Mouse (Mus musculus) retina, postnatal 1 day (tissue): ENCODE results near the gene Mrrf.
A peak's percentile ranks its signal among the peaks of the same experiment; 100 is the strongest.
"Not testable (repeated sequence)": the region's sequence is repeated elsewhere in the genome, so short reads cannot be mapped to it uniquely, and the experiment has no call there.

Experiments used
- DNase-seq: peaks from one replicate; pipeline ENCODE4 v3.0.0-alpha.2; 2012

Mrrf gene

GRCm38 (mm10) chr2:36135887-36136286, 302 bp upstream of the Mrrf start:
- no peak for DNase-seq

GRCm38 (mm10) chr2:36139096-36139495, 2.9 kb downstream of the Mrrf start:
- no peak for DNase-seq

GRCm38 (mm10) chr2:36148876-36149365, 12.7 kb downstream of the Mrrf start:
- no peak for DNase-seq

GRCm38 (mm10) chr2:36152401-36152800, 16.2 kb downstream of the Mrrf start:
- DNase-seq: not testable (repeated sequence)

GRCm38 (mm10) chr2:36157461-36157860, 21.3 kb downstream of the Mrrf start:
- DNase-seq: no peak

GRCm38 (mm10) chr2:36159336-36159735, 23.1 kb downstream of the Mrrf start:
- no peak for DNase-seq

GRCm38 (mm10) chr2:36167990-36168618, 31.9 kb downstream of the Mrrf start:
- DNase-seq: no peak

- no peak for DNase-seq
Observed at GRCm38 (mm10) chr2:36169176-36169575, 33.0 kb downstream of the Mrrf start.

GRCm38 (mm10) chr2:36172136-36172535, 35.9 kb downstream of the Mrrf start:
- peak; percentile 63 for DNase-seq

GRCm38 (mm10) chr2:36172574-36172973, 36.4 kb downstream of the Mrrf start:
- DNase-seq: no peak

- DNase-seq: no peak
Observed at GRCm38 (mm10) chr2:36179487-36179886, 43.3 kb downstream of the Mrrf start.

GRCm38 (mm10) chr2:36181587-36182368, 45.6 kb downstream of the Mrrf start:
- DNase-seq: not testable (repeated sequence)

- DNase-seq: no peak
Observed at GRCm38 (mm10) chr2:36183278-36183677, 47.1 kb downstream of the Mrrf start.

GRCm38 (mm10) chr2:36184192-36184591, 48.0 kb downstream of the Mrrf start:
- no peak for DNase-seq

GRCm38 (mm10) chr2:36184876-36185275, 48.7 kb downstream of the Mrrf start:
- no peak for DNase-seq

- DNase-seq: not testable (repeated sequence)
Observed at GRCm38 (mm10) chr2:36189200-36189599, 53.0 kb downstream of the Mrrf start.

- no peak for DNase-seq
Observed at GRCm38 (mm10) chr2:36191098-36191941, 55.1 kb downstream of the Mrrf start.

- DNase-seq: no peak
Observed at GRCm38 (mm10) chr2:36197021-36197420, 60.8 kb downstream of the Mrrf start.

GRCm38 (mm10) chr2:36197919-36198881, 62.0 kb downstream of the Mrrf start:
- peak; percentile 70 for DNase-seq

- DNase-seq: no peak
Observed at GRCm38 (mm10) chr2:36198882-36199262, 62.7 kb downstream of the Mrrf start.

GRCm38 (mm10) chr2:36200813-36201212, 64.6 kb downstream of the Mrrf start:
- DNase-seq: no peak
